Mouse (Mus musculus) liver, embryonic 14.5 days (tissue): ENCODE measurements at regions not wholly inside any gene's neighbourhood (a gene's known extent, or its start where the extent isn't known, plus 50 kb on each side); places are given as distances from the start of the nearest gene placed in this dataset.

Experiments used
- CTCF ChIP-seq: IDR thresholded peaks from 2 replicates; pipeline ENCODE4 v1.5.1; 2016; ENCODE audit warnings: antibody characterized with exemption, low read depth, control low read depth
- EP300 ChIP-seq: IDR thresholded peaks from 2 replicates; pipeline ENCODE4 v1.6.1; 2016; ENCODE audit warnings: antibody characterized with exemption, low read depth

- no peak for TF ChIP-seq CTCF
- TF ChIP-seq EP300 = no peak
Observed at GRCm38 (mm10) chr16:46848755-46849154, 350.4 kb upstream of the Nectin3 start.
